Mouse (Mus musculus) MEL (cell line): ENCODE results near the gene Aco2. TPM values are rescaled to one million over a fixed set of nuclear protein-coding genes. Genes with fewer than 3 reads are reported as not detected.

Experiments
- DNase-seq: peaks from one replicate; pipeline ENCODE4 v3.0.0; 2011; ENCODE audit warnings: low read depth, low spot score
- H3K27ac ChIP-seq: 2 replicates; pipeline ENCODE4 v1.5.1; 2012; ENCODE audit warnings: low read depth, mild to moderate bottlenecking, control low read depth, low read length, moderate library complexity; ENCODE audit not compliant: control insufficient read depth
- H3K27me3 ChIP-seq, 2 experiments: fragments of 150-350 bp in 1 of 2; sonication (generic) in 1 of 2; 2 replicates each; pipeline ENCODE4 v1.6.1; 2012; ENCODE audit warnings: low read length in 2 of 2, mild to moderate bottlenecking in 2 of 2, improper control_type of control experiment in 1 of 2, moderate library complexity in 1 of 2; ENCODE audit not compliant: insufficient read depth in 2 of 2, control insufficient read depth in 1 of 2
- H3K36me3 ChIP-seq, 2 experiments: 2 replicates each; pipeline ENCODE4 v1.6.1; 2012 to 2014; ENCODE audit warnings: low read length in 2 of 2, improper control_type of control experiment in 1 of 2, inconsistent platforms in 1 of 2, mild to moderate bottlenecking in 1 of 2; ENCODE audit not compliant: insufficient read depth in 2 of 2, control insufficient read depth in 1 of 2
- H3K4me1 ChIP-seq, 2 experiments: fragments of 150-350 bp in 1 of 2; sonication (generic) in 1 of 2; 2 replicates each; pipeline ENCODE4 v1.6.1; 2012; ENCODE audit warnings: low read length in 2 of 2, improper control_type of control experiment in 1 of 2, mild to moderate bottlenecking in 1 of 2; ENCODE audit not compliant: insufficient read depth in 2 of 2, control insufficient read depth in 1 of 2
- H3K4me3 ChIP-seq, 2 experiments: fragments of 150-350 bp in 1 of 2; sonication (generic) in 1 of 2; 2 replicates each; pipeline ENCODE4 v1.5.1; 2012; ENCODE audit warnings: low read depth in 2 of 2, low read length in 2 of 2, mild to moderate bottlenecking in 2 of 2, moderate library complexity in 2 of 2, control low read depth in 1 of 2, improper control_type of control experiment in 1 of 2; ENCODE audit not compliant: control insufficient read depth in 1 of 2, insufficient read depth in 1 of 2
- H3K79me2 ChIP-seq: 2 replicates; pipeline ENCODE4 v1.6.1; 2012; ENCODE audit warnings: mild to moderate bottlenecking, low read length, moderate library complexity; ENCODE audit not compliant: control insufficient read depth, poor library complexity, insufficient read depth
- H3K9ac ChIP-seq: 2 replicates; pipeline ENCODE4 v1.6.1; 2012; ENCODE audit warnings: low read depth, mild to moderate bottlenecking, control low read depth, low read length, moderate library complexity; ENCODE audit not compliant: control insufficient read depth, poor library complexity, severe bottlenecking
- H3K9me3 ChIP-seq: fragments of 150-350 bp; sonication (generic); replicated peaks from 2 replicates; pipeline ENCODE4 v1.6.1; 2012; ENCODE audit warnings: mild to moderate bottlenecking, low read length, improper control_type of control experiment, moderate library complexity; ENCODE audit not compliant: insufficient read depth
- BHLHE40 ChIP-seq: IDR thresholded peaks from 2 replicates; pipeline ENCODE4 v1.6.1; 2012; ENCODE audit warnings: low read depth, mild to moderate bottlenecking, inconsistent platforms, low read length, improper control_type of control experiment, borderline replicate concordance
- CHD1 ChIP-seq: IDR thresholded peaks from 2 replicates; pipeline ENCODE4 v1.6.1; 2012; ENCODE audit warnings: low read depth, mild to moderate bottlenecking, inconsistent platforms, low read length, improper control_type of control experiment
- CHD2 ChIP-seq: IDR thresholded peaks from 2 replicates; pipeline ENCODE4 v1.6.1; 2011; ENCODE audit warnings: low read length, improper control_type of control experiment
- CTCF ChIP-seq, 3 experiments: IDR thresholded peaks in 2 of 3; conservative IDR thresholded peaks in 1 of 3; 2 replicates each; pipeline ENCODE4 v1.5.1; 2011 to 2012; ENCODE audit warnings: low read length in 3 of 3, low read depth in 2 of 3, mild to moderate bottlenecking in 2 of 3, improper control_type of control experiment in 1 of 3, inconsistent platforms in 1 of 3, mixed read lengths in 1 of 3, moderate library complexity in 1 of 3; ENCODE audit not compliant: control insufficient read depth in 1 of 3, insufficient read depth in 1 of 3, poor library complexity in 1 of 3, severe bottlenecking in 1 of 3
- E2F4 ChIP-seq: IDR thresholded peaks from 2 replicates; pipeline ENCODE4 v1.6.1; 2011; ENCODE audit warnings: low read depth, low read length, improper control_type of control experiment, borderline replicate concordance
- ELF1 ChIP-seq: IDR thresholded peaks from 2 replicates; pipeline ENCODE4 v1.6.1; 2014; ENCODE audit warnings: low read depth, mild to moderate bottlenecking, inconsistent platforms, low read length, improper control_type of control experiment, moderate library complexity
- EP300 ChIP-seq, 2 experiments: IDR thresholded peaks; 2 replicates each; pipeline ENCODE4 v1.6.1; 2011; ENCODE audit warnings: improper control_type of control experiment in 2 of 2, low read length in 2 of 2, low read depth in 1 of 2, mild to moderate bottlenecking in 1 of 2
- ETS1 ChIP-seq: IDR thresholded peaks from 2 replicates; pipeline ENCODE4 v1.6.1; 2012; ENCODE audit warnings: low read depth, mild to moderate bottlenecking, inconsistent platforms, low read length, improper control_type of control experiment, moderate library complexity
- GABPA ChIP-seq: IDR thresholded peaks from 2 replicates; pipeline ENCODE4 v1.6.1; 2012; ENCODE audit warnings: low read depth, mild to moderate bottlenecking, inconsistent platforms, low read length, improper control_type of control experiment, moderate library complexity
- GATA1 ChIP-seq: IDR thresholded peaks from 2 replicates; pipeline ENCODE4 v1.6.1; 2011; ENCODE audit warnings: low read depth, low read length, improper control_type of control experiment
- HCFC1 ChIP-seq: IDR thresholded peaks from 2 replicates; pipeline ENCODE4 v1.6.1; 2012; ENCODE audit warnings: low read depth, mild to moderate bottlenecking, inconsistent platforms, low read length, improper control_type of control experiment, moderate library complexity
- JUND ChIP-seq: IDR thresholded peaks from 2 replicates; pipeline ENCODE4 v1.6.1; 2011; ENCODE audit warnings: low read depth, mild to moderate bottlenecking, improper control_type of control experiment, low read length
- KAT2A ChIP-seq: conservative IDR thresholded peaks from 2 replicates; pipeline ENCODE4 v1.6.1; 2012; ENCODE audit warnings: low read depth, low read length, improper control_type of control experiment, inconsistent platforms
- MAFK ChIP-seq: IDR thresholded peaks from 2 replicates; pipeline ENCODE4 v1.6.1; 2011; ENCODE audit warnings: low read depth, mild to moderate bottlenecking, low read length, improper control_type of control experiment, borderline replicate concordance
- MAX ChIP-seq: IDR thresholded peaks from 2 replicates; pipeline ENCODE4 v1.6.1; 2011; ENCODE audit warnings: low read length, improper control_type of control experiment
- MAZ ChIP-seq: IDR thresholded peaks from 2 replicates; pipeline ENCODE4 v1.6.1; 2012; ENCODE audit warnings: low read depth, mild to moderate bottlenecking, inconsistent platforms, low read length, improper control_type of control experiment
- MEF2A ChIP-seq: IDR thresholded peaks from 2 replicates; pipeline ENCODE4 v1.6.1; 2014; ENCODE audit warnings: low read depth, mild to moderate bottlenecking, inconsistent platforms, low read length, improper control_type of control experiment; ENCODE audit not compliant: poor library complexity, insufficient replicate concordance, severe bottlenecking; ENCODE audit errors: extremely low read depth
- MXI1 ChIP-seq: IDR thresholded peaks from 2 replicates; pipeline ENCODE4 v1.6.1; 2011; ENCODE audit warnings: mild to moderate bottlenecking, low read depth, low read length, improper control_type of control experiment
- MYB ChIP-seq: IDR thresholded peaks from 2 replicates; pipeline ENCODE4 v1.6.1; 2011; ENCODE audit warnings: mild to moderate bottlenecking, low read depth, low read length, improper control_type of control experiment
- MYC ChIP-seq: IDR thresholded peaks from 2 replicates; pipeline ENCODE4 v1.6.1; 2011; ENCODE audit warnings: low read depth, mild to moderate bottlenecking, low read length, improper control_type of control experiment, moderate library complexity
- NELFE ChIP-seq: IDR thresholded peaks from 2 replicates; pipeline ENCODE4 v1.6.1; 2011; ENCODE audit warnings: low read depth, low read length, improper control_type of control experiment
- NRF1 ChIP-seq: IDR thresholded peaks from 2 replicates; pipeline ENCODE4 v1.6.1; 2014; ENCODE audit warnings: low read depth, mild to moderate bottlenecking, inconsistent platforms, low read length, improper control_type of control experiment, moderate library complexity; ENCODE audit not compliant: poor library complexity, insufficient read depth, severe bottlenecking
- POLR2A ChIP-seq, 2 experiments: IDR thresholded peaks; 2 replicates each; pipeline ENCODE4 v1.6.1; 2011 to 2012; ENCODE audit warnings: low read length in 2 of 2, mild to moderate bottlenecking in 2 of 2, control low read depth in 1 of 2, improper control_type of control experiment in 1 of 2, low read depth in 1 of 2, moderate library complexity in 1 of 2; ENCODE audit not compliant: control insufficient read depth in 1 of 2, insufficient read depth in 1 of 2, poor library complexity in 1 of 2
- POLR2AphosphoS2 ChIP-seq: IDR thresholded peaks from 2 replicates; pipeline ENCODE4 v1.6.1; 2011; ENCODE audit warnings: low read length, improper control_type of control experiment
- POLR2AphosphoS5 ChIP-seq: IDR thresholded peaks from 2 replicates; pipeline ENCODE4 v1.6.1; 2012; ENCODE audit warnings: low read depth, borderline replicate concordance, mild to moderate bottlenecking, inconsistent platforms, low read length, moderate library complexity, mixed read lengths
- RAD21 ChIP-seq: IDR thresholded peaks from 2 replicates; pipeline ENCODE4 v1.6.1; 2011; ENCODE audit warnings: mild to moderate bottlenecking, low read depth, low read length, improper control_type of control experiment
- RCOR1 ChIP-seq: IDR thresholded peaks from 2 replicates; pipeline ENCODE4 v1.6.1; 2012; ENCODE audit warnings: low read depth, mild to moderate bottlenecking, inconsistent platforms, low read length, improper control_type of control experiment
- SIN3A ChIP-seq: IDR thresholded peaks from 2 replicates; pipeline ENCODE4 v1.6.1; 2012; ENCODE audit warnings: low read length, improper control_type of control experiment, inconsistent platforms
- SMC3 ChIP-seq: IDR thresholded peaks from 2 replicates; pipeline ENCODE4 v1.6.1; 2011; ENCODE audit warnings: low read depth, low read length, improper control_type of control experiment
- TAL1 ChIP-seq: IDR thresholded peaks from 2 replicates; pipeline ENCODE4 v1.6.1; 2012; ENCODE audit warnings: mild to moderate bottlenecking, inconsistent platforms, low read length, moderate library complexity, mixed read lengths
- TBP ChIP-seq: IDR thresholded peaks from 2 replicates; pipeline ENCODE4 v1.8.0; 2011; ENCODE audit warnings: low read depth, low read length, improper control_type of control experiment
- TCF12 ChIP-seq: IDR thresholded peaks from 2 replicates; pipeline ENCODE4 v1.6.1; 2014; ENCODE audit warnings: low read depth, mild to moderate bottlenecking, inconsistent platforms, low read length, improper control_type of control experiment, moderate library complexity
- USF1 ChIP-seq: IDR thresholded peaks from 2 replicates; pipeline ENCODE4 v1.6.1; 2014; ENCODE audit warnings: low read depth, mild to moderate bottlenecking, inconsistent platforms, low read length, improper control_type of control experiment, moderate library complexity
- ZC3H11A ChIP-seq: IDR thresholded peaks from 2 replicates; pipeline ENCODE4 v1.6.1; 2012; ENCODE audit warnings: low read depth, mild to moderate bottlenecking, inconsistent platforms, low read length, improper control_type of control experiment
- ZKSCAN1 ChIP-seq: IDR thresholded peaks from 2 replicates; pipeline ENCODE4 v1.6.1; 2012; ENCODE audit warnings: low read depth, mild to moderate bottlenecking, inconsistent platforms, low read length, improper control_type of control experiment, moderate library complexity
- ZMIZ1 ChIP-seq: IDR thresholded peaks from 2 replicates; pipeline ENCODE4 v1.6.1; 2012; ENCODE audit warnings: low read depth, mild to moderate bottlenecking, inconsistent platforms, low read length, improper control_type of control experiment, moderate library complexity
- ZNF384 ChIP-seq: IDR thresholded peaks from 2 replicates; pipeline ENCODE4 v1.6.1; 2012; ENCODE audit warnings: low read depth, mild to moderate bottlenecking, inconsistent platforms, low read length, improper control_type of control experiment
- polyA plus RNA-seq, 2 experiments: library from polyadenylated mRNA; stranded (reverse) in 1 of 2; unstranded in 1 of 2; fragments of >175 nt in 1 of 2; fragments of >200 nt in 1 of 2; gene quantifications; 2 replicates each; pipeline versions ENCODE4 v1.2.1 to v1.2.4; 2012; ENCODE audit warnings: low replicate concordance in 2 of 2, low read depth in 1 of 2; ENCODE audit not compliant: insufficient read length in 2 of 2, insufficient read depth in 1 of 2, missing spikeins in 1 of 2
- total RNA-seq: library from RNA; depleted of rRNA; stranded (reverse); fragments of 300-350 nt; gene quantifications from 2 replicates; pipeline ENCODE4 v1.2.3, GENCODE M21; 2012

Aco2 gene
- total and polyA plus RNA-seq, 3 experiments: 248 to 1,242 (median 447) TPM

- Histone ChIP-seq H3K4me1 (peaks cover 3 to 20% of the 10 kb centered on the region in 2 experiments; a peak in 3 of 4 replicates), H3K27me3 (no peaks in the 10 kb centered on the region), H3K79me2 (no peaks in the 10 kb centered on the region), H3K27ac (no peak overlapping the region), H3K9me3 (no peaks in the 10 kb centered on the region), H3K9ac (peak overlapping the region; percentile 63), H3K36me3 (peaks cover 0 to 3% of the 10 kb centered on the region in 2 experiments; a peak in 2 of 4 replicates), H3K4me3 (peak overlapping the region; percentile 23 to 46; a peak in 3 of 4 replicates)
- peak; percentile 94 for DNase-seq
- TF ChIP-seq ZKSCAN1 (no peak), ZMIZ1 (no peak), TAL1 (no peak), POLR2A (IDR thresholded peaks at IDR 0.05; ENCODE audit: control insufficient read depth in 1 of 2, insufficient read depth in 1 of 2, low read depth in 1 of 2, low read length in 2 of 2, poor library complexity in 1 of 2) (no peak), POLR2AphosphoS5 (no peak), RCOR1 (no peak), MAFK (no peak), CHD2 (no peak), TBP (0 out of 2 replicates have a peak, but pooled peaks have one; percentile 39), KAT2A (no peak), RAD21 (peak; percentile 86), EP300 (IDR thresholded peaks at IDR 0.05; ENCODE audit: low read depth in 1 of 2, low read length in 2 of 2) (no peak), MXI1 (no peak; the same call in none of the 2 replicates), CTCF (IDR thresholded peaks at IDR 0.05 in 2 of 3, conservative IDR thresholded peaks at IDR 0.05 in 1 of 3; ENCODE audit: control insufficient read depth in 1 of 3, insufficient read depth in 1 of 3, low read depth in 2 of 3, low read length in 3 of 3, poor library complexity in 1 of 3, severe bottlenecking in 1 of 3) (peak in 2 of 3 experiments; percentile 76 to 93), MYB (no peak), BHLHE40 (no peak), HCFC1 (peak; percentile 48; the same call in 1 of the 2 replicates), MAX (0 out of 2 replicates have a peak, but pooled peaks have one; percentile 37), SIN3A (peak; percentile 85), CHD1 (no peak), MEF2A (no peak), JUND (no peak), ZNF384 (0 out of 2 replicates have a peak, but pooled peaks have one; percentile 2), NELFE (no peak), TCF12 (no peak), MYC (peak; percentile 68; the same call in 1 of the 2 replicates), GATA1 (no peak), GABPA (no peak), USF1 (no peak), NRF1 (no peak), POLR2AphosphoS2 (no peak), ETS1 (no peak), ZC3H11A (peak; percentile 89), MAZ (no peak), ELF1 (no peak), E2F4 (no peak), SMC3 (peak; percentile 97)
These were observed 40.8 kb upstream of the Aco2 start for GRCm38 (mm10) chr15:81831136-81831825.
